Mouse (Mus musculus) G1E (cell line): Measurements from ENCODE around the gene Ifngr2.
"Not testable (repeated sequence)": the region's sequence is repeated elsewhere in the genome, so short reads cannot be mapped to it uniquely, and the experiment has no call there.

Experiments used
- CTCF ChIP-seq: IDR thresholded peaks from 2 replicates; pipeline ENCODE4 v1.5.1; 2012; ENCODE audit warnings: low read depth, low read length, inconsistent platforms, mixed read lengths
- POLR2AphosphoS5 ChIP-seq: IDR thresholded peaks from 2 replicates; pipeline ENCODE4 v1.6.1; 2012; ENCODE audit warnings: low read depth, low read length, inconsistent platforms; ENCODE audit not compliant: insufficient replicate concordance

GRCm38 (mm10) chr16:91530830-91531229 lies 16.0 kb upstream of the Ifngr2 start:
- not testable (repeated sequence) for TF ChIP-seq CTCF, POLR2AphosphoS5
